Mouse (Mus musculus) layer of hippocampus, adult 9-10 months (tissue): Measurements from ENCODE around the gene Tex36.

Source experiments
- DNase-seq: peaks from one replicate; pipeline ENCODE4 v3.0.0; 2022; ENCODE audit warnings: low spot score

Gene Tex36

DNA sequence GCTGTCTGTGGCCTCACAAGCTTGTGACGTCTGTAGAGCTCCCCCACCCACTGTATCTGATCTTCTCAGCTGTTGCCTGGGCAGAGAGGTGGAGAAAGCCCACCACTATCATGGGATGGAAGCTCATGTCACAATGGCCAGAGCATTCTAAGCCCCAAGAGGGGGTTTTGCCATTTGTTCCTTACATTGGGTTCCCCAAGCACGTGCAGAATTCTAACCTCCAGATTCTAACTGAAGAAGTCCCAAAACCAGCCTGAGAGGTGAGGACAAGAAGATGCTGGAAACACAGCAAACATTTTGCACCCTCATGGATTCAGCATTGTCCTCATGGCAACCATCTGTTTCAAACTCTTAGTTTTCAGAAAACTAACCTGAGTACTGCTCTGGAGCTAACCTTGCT lies at the start of gene Tex36:
TSS of gene Tex36 (minus strand) at position 101 of the 400 bp plus-strand sequence.
- DNase-seq, result no peak

DNA sequence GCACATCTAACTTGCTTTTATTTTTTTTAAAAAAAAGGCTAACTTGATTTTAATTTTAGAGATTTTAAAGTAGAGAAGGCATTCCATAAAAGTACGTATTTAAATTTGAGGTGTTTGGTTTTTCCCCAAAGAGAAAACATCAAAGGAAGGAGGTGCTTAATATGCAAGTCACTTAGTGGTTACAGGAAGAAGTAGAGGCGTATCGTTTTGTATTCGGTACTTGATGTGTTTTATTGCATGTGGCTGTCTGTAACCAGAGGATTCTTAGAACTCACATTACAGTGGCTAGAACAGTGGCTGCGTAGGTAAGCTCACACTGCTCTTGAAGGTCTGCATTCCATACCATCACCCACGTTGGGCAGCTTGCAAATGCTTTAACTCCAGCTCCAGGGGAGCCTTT lies 43.8 kb upstream of the Tex36 start:
- no peak for DNase-seq

DNA sequence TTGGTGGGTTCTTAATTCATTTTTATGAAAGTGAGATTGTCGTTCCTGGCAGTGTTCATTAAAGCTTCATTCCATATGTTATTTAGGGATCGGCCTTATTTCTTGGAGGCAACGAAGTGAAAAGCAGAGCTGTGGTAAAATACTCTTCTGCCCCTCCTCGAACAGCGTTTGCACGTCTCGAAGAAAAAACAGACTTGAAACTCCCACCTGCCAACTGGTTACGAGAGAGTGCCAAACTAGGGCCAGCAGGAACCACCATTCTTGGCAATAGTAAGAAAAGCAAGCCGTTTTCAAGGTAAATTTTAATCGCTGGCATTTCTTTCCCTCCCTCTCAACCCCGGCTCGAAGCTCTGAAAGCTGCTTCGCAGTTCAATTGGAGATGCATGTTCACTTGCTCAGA lies 36.9 kb upstream of the Tex36 start:
- DNase-seq, result peak; percentile 15

DNA sequence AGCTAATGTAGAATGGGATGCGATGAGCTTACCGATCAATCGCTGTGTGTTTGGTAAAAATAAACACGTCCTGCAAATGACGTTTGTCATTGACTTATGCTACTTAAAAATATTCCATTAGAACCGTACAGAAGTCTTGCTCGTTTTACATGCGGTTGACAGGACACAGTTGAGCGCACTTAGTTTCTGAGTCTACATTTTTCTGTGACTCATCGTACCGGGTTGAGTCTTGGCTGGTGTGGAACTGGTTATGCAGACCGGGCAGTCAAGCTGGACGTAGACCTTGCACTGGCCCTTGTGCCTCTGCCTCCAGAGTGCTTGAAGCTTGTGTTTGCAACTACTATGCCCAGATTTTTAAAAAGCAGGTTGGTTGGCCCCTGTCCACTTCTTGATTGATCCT lies 36.3 kb upstream of the Tex36 start:
- DNase-seq, result peak; percentile 4

DNA sequence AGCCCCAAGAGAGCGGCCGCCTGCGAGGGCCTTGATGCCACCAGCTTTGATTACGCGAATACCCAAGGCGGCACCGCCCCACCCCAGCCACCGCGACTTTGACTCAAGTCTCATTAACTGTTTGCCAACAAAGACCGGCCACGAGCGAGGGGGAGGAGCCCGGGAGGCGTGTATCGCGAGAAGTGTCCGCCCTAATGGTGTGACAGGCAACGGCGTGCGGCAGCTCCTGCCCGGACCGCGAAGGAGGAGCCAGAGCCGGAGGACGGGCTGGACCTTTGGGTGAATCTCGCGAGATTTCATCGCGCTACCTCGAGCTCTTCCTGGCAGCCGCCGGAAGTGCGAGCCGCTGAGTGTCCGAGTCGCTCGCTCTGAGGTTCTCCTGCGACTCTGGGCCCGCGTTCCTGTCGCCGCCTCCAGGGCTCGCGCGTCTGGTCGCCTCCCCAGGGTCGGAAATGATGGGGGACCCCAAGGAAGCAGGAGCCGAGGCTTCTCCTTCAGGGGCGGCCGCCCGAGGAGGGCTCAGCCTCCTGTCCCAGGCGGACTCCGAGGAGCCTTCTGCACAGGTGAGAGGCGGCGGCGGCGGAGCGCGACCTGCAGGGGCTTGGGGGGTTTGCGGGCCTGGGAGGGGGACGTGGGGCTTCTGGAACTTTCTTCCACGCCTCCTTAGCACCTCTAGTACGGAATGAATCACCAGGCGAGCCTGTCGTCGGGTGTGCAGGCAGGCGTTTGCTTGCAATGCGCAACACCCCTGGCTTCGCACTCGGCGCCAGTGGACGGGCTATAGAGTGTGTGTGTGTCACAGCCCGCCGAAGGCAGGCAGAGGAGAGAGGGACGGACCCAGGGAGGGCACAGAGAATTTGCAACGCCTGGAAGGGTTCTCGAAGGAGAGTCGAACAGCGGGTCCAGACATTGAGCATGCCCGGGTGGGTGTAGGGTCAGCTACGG lies 35.7 kb upstream of the Tex36 start, which contains the start of gene Edrf1:
TSS of gene Edrf1 (plus strand) at position 183 of the 945 bp plus-strand sequence.
- peak; percentile 91 for DNase-seq

DNA sequence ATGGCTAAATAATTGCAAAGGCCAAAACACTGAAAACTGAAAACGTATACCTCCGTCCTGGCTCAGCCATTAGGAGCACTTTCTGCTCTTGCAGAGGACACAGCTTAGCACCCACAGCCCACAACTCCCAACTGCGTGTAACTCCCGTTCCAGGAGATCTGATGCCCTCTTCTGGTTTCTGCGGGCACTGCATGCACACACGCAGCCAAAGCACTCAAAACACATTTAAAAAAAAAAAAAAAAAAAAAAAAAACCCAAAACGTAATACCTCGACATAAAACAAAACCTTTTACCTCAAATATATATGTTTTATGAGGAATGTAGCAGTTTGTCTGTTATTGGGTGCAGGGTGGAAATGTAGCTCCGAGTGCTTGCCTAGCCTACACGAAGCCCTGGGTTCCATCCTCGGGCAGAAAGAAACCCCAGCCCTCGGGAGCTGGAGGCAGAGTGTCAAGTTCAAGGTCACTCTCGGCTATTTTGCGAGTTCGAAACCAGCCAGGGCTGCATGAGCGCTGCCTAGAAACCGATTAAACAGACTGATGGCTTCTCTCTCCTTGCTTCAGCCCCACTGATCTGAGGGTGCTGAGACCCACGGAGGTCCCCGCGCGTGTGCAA lies 34.9 kb upstream of the Tex36 start:
- peak; percentile 85 for DNase-seq

DNA sequence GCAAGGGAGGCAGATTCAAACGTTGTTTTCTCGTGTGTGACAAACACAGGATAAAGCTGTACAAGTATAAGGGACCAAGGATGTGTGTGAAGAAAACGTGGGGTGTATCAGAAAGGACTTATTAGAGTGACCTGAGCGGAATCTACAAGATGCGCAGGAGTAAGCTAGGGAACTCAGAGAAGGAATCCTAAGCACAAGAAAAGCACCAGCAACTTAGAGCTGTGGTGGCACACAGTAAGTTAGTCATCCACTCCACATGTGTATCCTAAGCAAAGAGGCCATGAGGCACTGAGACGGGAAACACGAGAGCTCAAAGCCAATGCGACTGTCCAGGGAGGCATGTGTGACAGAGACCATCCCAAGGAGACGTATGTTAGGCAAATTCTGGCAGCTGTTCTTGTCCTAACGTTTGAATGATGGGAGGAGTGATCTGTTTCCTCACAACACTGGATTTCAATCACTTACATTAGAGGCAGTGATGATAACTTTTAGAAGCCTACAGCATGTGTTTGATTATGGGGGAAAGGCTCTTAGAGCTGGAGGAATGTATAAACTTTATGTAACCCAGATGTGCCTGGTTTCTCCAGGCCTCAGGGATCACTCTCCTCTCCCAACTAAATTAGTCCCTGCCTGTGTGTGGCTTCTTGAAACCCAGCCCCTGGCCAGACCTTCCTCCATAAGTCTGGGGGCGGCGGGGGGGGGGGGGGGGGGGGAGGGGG lies 33.1 kb upstream of the Tex36 start:
- no peak for DNase-seq

DNA sequence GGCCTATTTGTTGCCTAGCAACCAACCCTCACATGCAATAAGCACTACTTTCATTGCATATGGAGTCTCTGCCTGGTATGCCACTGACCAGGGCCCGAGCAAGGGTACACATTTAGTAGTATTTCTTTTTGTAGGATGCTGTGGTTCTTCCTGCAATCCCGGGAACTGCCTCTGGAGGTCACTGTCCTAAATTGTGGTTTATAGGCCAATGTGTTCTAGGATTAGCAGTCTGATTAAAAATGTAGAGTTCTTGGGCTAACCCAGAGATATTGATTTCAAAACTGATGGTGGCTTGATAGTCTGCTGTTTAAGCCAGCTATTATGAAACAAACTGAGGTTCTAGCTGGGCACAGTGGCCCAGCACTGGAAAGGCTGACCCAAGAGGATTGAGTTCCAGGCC lies 30.5 kb upstream of the Tex36 start:
- peak; percentile 58 for DNase-seq

DNA sequence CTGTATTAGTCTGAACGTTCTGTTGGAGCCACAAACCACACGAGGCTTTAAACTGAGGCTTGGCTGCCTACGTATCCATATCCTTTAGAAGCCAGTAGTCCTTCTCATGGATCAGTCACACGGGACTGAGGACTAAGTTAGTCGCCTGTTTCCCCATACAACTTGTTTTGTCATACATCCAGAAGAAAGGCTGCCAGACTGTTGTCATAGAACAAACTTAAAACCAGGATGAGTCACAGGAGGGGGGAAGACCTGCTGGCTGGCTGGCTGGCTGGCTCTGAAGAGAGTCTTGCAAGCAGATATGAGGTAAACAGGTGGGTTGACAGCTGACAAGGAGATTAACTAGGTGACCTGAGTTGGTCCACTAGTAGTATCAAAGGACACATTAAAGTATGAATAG lies 28.9 kb upstream of the Tex36 start:
- DNase-seq, result no peak

DNA sequence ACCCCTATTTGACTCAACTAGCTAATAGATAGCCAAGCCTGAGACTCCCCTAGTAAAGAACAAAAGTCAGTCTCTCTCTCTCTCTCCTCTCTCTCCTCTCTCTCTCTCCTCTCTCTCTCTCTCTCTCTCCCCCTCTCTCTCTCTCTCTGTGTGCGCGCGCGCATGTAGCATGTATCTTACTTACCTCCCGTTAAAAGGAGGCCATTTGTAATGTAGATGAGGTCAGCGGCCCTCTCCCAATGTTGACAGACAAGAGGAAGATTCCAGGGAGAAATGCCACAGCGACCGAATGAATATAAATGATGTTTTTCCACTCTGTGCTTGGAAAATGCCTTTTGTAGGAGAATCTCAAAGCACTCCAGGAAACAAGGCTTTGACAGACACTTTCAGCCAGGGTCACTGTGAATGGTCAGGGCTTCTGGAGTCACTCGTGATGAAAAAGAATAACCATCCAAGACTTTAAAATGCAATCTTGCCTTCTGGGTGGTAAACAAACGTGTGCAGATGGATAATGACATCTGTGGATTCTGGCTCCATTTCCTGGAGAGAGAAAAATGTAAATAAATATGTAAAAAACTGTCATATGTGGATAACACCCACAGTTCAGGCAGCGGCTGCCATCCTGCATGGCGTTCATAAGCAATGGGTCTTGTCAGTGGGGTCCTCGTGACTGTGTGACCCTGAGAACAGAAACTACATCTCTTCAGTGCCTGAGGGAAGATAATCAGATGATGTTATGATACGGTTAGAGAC lies 25.4 kb upstream of the Tex36 start:
- no peak for DNase-seq

DNA sequence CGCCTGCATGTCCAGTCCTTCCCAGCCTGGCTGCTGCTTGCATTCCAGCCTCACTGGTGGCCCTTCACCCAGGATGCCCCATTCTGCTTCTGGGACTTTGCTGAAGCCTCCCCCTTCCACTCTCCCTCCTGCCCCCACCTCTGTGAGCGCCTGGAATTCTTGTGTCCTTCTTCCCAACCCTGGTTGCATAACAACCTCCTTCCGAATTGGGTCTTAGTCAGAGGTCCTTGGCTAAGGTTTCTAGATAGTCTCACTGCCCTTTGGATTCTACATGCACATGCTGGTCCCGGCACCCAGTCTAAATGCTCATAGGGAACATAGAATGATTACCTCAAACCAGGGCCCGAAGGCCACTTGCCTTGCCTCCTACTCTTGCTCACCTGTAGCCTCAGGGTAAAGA lies 21.3 kb upstream of the Tex36 start:
- no peak for DNase-seq

DNA sequence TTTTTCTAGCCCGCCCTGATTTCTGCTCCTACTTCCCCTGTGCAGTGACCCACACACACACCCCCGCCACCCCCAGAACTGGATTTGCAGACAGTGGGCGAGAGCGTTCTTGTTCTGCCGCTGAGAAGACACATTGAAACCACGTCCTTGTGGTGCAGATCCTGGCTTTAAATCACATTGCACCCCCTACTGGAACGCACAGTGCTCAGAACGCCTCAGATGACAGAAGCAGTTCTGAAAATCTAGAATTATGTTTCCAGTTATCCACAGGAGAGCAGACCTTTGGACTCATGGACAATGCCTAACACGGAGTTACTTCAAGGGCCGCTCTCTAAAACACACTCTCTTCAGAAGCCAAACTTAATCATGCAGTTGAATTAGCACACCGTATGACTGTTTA lies 18.8 kb upstream of the Tex36 start:
- no peak for DNase-seq

DNA sequence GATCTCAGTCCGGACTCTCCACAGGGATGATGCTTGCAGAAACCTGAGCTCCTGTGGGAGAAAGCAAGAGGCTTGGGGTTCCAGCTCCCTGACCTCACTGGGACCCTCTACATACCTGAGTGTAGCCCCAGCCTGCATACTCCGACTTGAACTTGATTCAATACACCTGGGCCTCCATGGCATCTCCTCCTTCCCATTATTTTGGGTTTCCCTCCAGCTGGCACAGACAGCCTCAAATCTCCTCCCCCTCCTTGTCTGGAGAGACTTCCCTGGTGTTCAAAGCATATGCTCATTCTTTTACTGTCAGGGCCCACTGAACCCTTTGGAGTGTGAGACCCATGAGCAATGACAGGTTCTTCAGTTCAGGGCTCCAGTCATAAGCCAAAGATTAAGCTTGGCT lies 11.0 kb upstream of the Tex36 start:
- DNase-seq, result no peak

DNA sequence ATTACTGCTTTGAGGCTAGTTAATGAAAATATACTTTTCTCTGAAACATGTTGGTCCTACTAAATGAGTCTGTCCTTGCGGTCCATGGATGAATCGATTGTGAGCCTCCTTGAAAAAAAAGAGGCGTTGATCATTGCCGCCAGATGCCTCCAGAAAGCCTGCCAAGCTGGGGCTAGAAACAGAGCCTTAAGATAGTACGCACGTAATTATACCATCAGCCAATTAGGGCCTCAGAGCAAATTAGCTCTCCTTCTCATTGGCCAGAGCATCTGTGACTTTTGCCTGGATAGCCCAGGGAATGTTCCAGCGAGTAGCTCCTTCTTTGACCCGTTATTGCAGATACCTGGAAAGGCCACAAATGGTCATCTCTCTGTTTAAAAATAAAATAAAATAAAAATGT lies 7.6 kb upstream of the Tex36 start:
- DNase-seq, result no peak

DNA sequence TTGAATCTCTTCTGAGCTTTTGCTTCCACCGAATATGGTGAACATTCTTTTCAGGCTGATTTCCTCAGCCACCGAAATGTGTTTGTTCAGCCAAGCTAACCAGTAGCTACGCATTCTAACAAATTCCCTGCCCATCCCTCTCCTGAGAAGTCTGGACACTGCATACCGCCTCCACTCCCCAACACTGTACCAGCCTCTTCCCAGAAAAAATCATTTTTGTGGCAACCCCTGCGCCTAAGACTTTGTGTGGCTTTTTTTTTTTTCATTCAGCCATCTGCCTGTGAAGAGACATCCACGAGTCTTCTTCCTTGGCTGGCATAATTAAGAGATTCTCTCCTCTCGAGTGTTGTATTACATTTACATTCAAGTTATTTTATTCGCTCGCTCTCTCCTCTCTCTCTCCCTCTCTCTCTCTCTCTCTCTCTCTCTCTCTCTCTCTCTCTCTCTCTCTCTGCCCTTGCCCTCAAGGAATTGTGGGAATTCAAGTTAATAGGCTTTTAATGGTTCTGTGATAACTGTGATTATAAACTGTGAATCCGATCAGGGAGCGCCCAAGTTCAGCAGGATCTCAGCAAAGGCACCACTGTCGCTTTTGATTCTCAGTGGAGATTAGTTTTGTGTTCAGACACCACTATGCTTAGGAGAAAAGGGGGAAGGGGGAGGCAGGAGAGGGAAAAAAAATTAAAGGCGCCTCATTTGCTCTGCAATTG lies 6.8 kb upstream of the Tex36 start:
- DNase-seq, result no peak

DNA sequence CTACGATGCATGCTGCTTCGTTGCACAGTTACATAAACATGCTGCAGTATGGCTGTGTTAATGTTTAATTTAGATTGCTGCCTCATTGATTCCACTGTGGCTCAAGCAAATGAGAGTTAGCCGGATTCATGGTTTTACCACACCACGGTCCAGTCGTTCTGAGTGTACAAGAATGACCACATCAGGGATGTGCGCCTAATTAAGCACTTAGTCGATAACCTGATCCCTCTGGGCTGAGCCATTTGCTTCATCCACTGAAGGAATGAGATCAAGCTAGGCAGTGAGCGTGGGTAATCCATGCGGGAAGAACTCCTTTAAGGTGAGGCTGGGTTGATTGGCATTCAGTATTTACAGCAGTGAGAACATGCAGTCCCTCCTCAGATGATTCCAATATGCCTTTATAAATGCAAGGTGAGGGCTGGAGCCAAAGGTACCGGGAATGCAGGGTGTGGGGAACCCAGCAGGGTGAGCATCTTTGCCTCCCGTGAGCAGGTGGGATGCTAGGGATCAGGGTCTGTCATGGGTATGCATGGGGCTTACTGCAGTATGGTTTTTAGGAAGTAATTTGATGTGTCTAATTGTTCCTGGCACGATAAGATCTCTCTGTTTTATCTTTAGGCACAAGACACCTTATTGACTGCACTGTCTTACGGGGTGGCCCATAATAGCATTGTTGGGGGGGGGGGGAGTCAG lies 6.1 kb upstream of the Tex36 start:
- DNase-seq, result no peak

DNA sequence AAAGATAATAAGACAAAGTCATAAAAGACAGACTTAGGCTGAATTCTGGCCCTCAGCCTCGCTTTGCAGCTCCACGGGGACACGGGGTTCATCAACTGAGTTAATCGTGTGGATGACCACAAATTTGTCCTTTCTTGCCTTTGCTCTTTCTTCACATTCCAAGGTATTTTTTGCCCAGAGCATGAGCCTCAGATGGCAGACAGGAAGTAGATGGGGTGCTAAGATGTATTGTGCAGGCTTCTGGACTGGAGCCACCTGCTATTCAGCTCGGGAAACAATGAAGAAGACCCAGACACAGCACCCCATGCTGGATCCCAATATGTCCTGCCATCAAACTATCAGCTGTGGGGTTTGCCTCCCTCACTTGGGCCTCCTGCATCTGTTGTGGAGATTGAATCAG lies 5.4 kb upstream of the Tex36 start:
- DNase-seq, result no peak

DNA sequence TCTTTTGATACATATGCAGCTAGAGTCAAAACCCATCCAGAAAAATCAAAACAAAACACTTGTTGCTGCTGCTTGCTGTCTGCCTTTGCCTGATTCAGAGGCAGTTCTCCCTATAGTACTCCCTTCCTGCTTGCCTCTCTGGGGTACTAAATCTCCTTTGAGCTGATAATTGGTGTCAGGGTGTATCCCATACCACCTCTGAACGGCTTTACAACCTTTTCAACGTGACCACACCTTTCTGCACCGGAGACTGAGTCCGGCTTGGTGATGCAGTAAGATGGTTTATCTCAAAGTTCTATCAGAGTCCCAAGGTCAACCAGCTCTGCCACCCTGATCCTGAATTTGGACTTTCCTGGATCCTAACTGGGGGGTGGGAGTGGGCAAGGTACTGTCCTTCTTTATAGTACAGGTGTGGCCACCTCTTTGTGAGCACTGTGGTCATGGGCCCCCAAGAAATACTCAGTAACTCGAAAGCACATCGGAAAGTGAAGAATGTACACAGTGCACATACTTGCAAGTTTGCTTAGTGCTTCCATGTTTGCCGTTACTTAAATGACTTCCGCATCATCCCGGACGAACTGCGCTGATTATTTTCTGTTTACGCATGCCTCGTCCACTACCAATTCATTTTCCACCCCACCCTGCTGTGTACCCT lies 2.6 kb upstream of the Tex36 start:
- no peak for DNase-seq

DNA sequence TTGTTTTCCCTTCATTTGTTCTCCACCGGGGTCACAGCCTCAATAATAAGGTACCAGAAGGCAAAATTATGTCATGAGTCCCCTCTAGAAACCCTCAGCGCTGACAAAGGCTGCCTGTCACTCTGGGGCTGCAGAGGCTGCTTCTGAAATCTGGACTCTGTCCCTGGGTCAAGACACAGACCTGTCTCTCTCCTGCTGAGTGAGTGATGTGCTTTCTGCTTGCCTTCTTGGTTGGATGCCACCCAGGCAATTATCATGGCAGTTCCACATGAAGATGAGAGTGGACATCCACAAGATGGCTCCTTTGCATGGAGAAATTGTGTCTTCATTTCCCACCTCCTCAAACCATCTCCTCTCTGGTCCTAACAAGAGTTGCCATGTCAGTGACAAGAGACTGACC lies 1.2 kb upstream of the Tex36 start:
- no peak for DNase-seq

DNA sequence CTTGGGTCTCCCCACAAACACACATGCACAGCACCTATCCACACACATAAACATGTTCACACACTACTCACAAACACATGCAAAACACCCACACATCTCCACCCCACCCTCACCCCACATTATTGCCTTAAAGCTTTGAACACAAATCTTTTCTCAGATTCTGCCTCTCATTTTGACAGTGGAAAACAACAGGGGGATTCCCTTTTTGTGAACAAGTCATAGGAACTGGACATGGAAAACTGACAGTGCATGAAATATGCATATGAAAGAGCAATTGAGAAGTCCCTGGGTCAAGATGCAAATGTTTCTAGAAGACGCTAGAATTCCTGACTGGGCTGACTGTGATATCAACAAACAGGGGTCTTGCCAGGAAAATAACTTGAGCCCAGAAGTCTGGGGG lies 1.4 kb downstream of the Tex36 start:
- DNase-seq, result no peak
